Mouse (Mus musculus): ENCODE data around the gene Farp2.
"Not testable (repeated sequence)": the region's sequence is repeated elsewhere in the genome, so short reads cannot be mapped to it uniquely, and the experiment has no call there.

Farp2 gene

DNA sequence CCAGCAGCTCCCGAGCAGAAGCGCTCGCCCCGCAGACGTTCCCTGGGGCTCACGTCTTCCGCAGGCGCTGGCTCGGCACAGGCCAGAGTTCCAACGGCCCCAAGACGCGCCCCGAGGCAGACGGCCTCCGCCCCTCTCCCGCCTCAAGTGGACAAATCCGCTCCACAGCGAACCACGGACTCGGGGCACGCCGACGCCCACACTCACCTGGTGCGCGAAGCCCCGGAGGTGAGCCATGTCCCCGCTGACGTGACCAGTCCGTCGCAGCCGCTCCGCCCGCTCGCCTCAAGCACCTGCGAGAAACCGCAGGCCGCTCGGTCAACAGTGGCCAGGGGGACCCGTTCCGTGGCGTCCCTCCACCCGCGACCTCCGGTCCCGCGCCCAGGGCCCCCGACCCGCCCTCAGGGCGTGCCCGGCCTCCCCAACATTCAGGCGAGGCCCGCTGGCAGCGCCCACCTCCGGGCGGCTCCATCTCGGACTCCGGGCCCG, 123.3 kb downstream of the Farp2 start:
- peak in 1 of 2 experiments; percentile 43 for DNase-seq (ENCODE audit: low spot score in 2 of 2)

- DNase-seq (ENCODE audit: low spot score in 2 of 2), result peak; percentile 99
Observed at GRCm38 (mm10) chr1:93635580-93636192, 123.8 kb downstream of the Farp2 start.

DNA sequence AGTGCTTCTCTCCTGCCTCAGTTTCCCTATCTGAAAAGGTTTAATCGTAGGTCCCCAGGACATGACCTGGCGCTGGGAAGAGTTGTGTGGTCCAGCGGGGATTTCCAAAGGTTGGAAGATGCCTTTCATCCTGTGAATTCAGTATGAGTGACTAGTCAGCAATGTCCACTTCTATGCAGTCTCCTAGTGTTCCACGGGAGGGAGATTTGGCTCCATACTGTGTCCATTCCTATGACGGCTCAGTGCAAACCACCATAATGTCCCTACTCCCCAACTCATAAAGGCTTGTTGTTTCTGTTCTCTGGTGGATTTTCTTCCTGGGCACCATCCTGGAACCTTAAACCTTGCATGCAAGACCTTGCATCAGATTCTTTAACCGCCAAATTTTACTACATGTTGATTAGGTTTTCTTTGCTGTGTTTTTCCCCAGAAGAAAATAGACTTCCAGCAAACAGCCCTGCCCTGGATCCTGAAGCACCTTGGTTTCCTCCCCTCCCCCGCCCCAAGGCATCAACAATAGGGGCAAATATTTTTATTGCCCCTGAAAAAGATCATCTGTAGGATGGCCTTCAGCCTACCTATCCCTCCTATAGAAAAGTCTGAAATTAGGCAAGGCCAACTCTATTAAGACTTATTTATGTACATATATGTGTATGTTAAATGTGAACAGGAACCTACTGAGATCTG, 124.5 kb downstream of the Farp2 start:
- no peak for DNase-seq (ENCODE audit: low spot score in 2 of 2)

DNA sequence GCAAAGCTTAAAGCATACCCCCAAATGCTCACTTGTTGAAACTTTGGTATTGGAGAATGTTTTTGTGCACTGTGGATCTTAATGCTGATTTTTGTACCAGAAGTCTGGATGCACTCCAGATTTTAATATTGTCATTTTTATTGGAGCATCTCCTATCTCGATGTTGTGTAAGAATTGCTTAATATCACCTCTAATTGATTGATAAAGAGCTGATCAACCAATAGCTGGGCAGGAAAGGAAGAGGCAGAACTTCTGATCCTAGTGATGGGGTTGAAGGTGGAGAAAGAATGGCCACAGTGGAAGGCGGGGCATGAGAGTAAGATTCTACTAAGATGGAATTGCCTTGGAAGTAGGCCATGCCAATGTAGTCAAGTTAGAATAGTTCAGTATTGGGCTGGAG, 130.1 kb downstream of the Farp2 start:
- no peak for DNase-seq (ENCODE audit: low spot score in 2 of 2)

- no peak for DNase-seq (ENCODE audit: low spot score in 2 of 2)
Observed at GRCm38 (mm10) chr1:93642692-93643091, 130.8 kb downstream of the Farp2 start.

GRCm38 (mm10) chr1:93649604-93650172, 137.8 kb downstream of the Farp2 start:
- no peak for DNase-seq (ENCODE audit: low spot score in 2 of 2)

- no peak for DNase-seq (ENCODE audit: low spot score in 2 of 2)
Observed at GRCm38 (mm10) chr1:93654275-93654674, 142.4 kb downstream of the Farp2 start.

DNA sequence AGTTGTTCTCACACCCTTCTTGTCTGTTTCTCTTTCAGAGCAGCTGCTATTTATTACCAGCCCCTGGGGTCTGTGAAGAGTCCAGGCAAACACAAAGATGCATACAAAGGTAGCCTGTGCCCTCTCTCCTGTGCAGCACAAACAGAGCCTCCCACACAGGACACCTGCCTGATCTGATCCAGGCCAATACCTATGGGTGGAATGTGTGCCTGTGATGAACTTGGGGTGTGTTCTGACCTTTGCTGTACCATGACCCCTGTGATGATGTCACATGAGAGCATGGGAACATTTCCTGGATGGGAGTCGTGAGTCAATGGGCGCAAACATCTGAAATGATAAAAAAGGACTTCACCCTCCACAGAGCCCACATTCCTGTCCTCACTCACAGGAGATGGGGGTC, 142.9 kb downstream of the Farp2 start:
- DNase-seq (ENCODE audit: low spot score in 2 of 2), result no peak

DNA sequence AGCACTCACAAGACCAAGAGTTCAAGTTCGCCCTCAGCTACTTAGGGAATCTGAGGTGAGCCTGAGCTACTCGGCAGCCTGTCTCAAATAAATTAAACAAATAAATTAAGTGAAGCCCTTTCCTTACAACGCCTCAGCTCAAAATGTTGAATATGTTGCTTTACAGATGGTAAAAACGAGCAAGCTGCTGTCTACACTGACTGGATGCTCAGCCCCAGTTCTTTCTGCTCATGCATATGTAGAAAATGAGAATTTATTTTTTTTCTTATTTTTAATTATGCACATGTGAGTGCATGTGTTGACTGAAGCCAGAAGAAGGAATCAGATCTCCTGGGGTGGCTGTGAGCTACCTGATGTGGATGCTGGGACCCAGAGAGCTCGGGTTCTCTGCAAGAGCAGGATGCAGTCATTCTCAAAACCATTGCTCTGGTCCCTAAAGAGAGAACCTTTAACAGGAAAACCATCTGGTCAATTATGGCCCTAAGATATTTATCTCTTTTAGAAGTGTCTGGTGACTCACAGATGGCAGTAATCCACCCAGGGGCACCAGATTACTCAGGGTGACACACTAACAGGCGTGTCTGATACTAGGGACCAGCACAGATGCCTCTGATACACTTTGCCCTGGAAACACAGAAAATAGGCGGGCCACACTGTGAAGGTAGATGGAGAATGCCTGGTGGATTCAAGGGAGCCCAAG, 144.6 kb downstream of the Farp2 start:
- no peak for DNase-seq (ENCODE audit: low spot score in 2 of 2)

- no peak for DNase-seq (ENCODE audit: low spot score in 2 of 2)
Observed at GRCm38 (mm10) chr1:93657025-93657360, 145.1 kb downstream of the Farp2 start.

GRCm38 (mm10) chr1:93658559-93658958, 146.7 kb downstream of the Farp2 start, which contains the start of gene Stk25:
TSS of gene Stk25 (minus strand) at chr1:93658659.
- not testable (repeated sequence) for DNase-seq (ENCODE audit: low spot score in 2 of 2)

GRCm38 (mm10) chr1:93667760-93668400, 156.0 kb downstream of the Farp2 start:
- DNase-seq (ENCODE audit: low spot score in 2 of 2), result no peak

GRCm38 (mm10) chr1:93668791-93669548, 157.1 kb downstream of the Farp2 start:
- DNase-seq (ENCODE audit: low spot score in 2 of 2), result peak; percentile 55 to 58

- no peak for DNase-seq (ENCODE audit: low spot score in 2 of 2)
Observed at GRCm38 (mm10) chr1:93669941-93670340, 158.1 kb downstream of the Farp2 start.

Measured in right cerebral cortex, adult 2 months (tissue).